Mouse (Mus musculus): Measurements from ENCODE around the gene Galk1.

- TF ChIP-seq CTCF (IDR thresholded peaks at IDR 0.05; ENCODE audit: low read depth), result no peak
- TF ChIP-seq EP300 (optimal IDR thresholded peaks at IDR 0.05), result no peak
These were observed 11.9 kb downstream of the Galk1 start for GRCm38 (mm10) chr11:116000607-116001006.
